Mouse (Mus musculus) limb, embryonic 11.5 days (tissue): Measurements from ENCODE around the gene Wdr25. TPM values are rescaled to one million over a fixed set of nuclear protein-coding genes. Genes with fewer than 3 reads are reported as not detected.

Experiments
- ATAC-seq: fragments of 200-750 bp; cut with Nextera tagmentation; 2 replicates; pipeline ENCODE4 v1.8.0; 2017; ENCODE audit warnings: low read depth; ENCODE audit not compliant: insufficient number of reproducible peaks, low FRiP score, low TSS enrichment
- DNase-seq: peaks from one replicate; pipeline ENCODE4 v3.0.0-alpha.2; 2015; ENCODE audit warnings: low spot score
- H3K27ac ChIP-seq: fragments of 300-500 bp; sonication (generic); replicated peaks from 2 replicates; pipeline ENCODE4 v1.5.1; 2014; ENCODE audit warnings: low read depth, mild to moderate bottlenecking, low read length
- H3K27me3 ChIP-seq: fragments of 300-500 bp; sonication (generic); 2 replicates; pipeline ENCODE4 v1.6.1; 2014; ENCODE audit warnings: mild to moderate bottlenecking, low read length, mixed read lengths; ENCODE audit not compliant: control insufficient read depth, insufficient read depth
- H3K36me3 ChIP-seq: fragments of 300-500 bp; sonication (generic); 2 replicates; pipeline ENCODE4 v1.6.1; 2014; ENCODE audit warnings: mild to moderate bottlenecking, low read length, moderate library complexity, mixed read lengths; ENCODE audit not compliant: control insufficient read depth, insufficient read depth
- H3K4me1 ChIP-seq: fragments of 300-500 bp; sonication (generic); 2 replicates; pipeline ENCODE4 v1.6.1; 2014; ENCODE audit warnings: low read length, mixed read lengths; ENCODE audit not compliant: control insufficient read depth, insufficient read depth
- H3K4me2 ChIP-seq: fragments of 300-500 bp; sonication (generic); 2 replicates; pipeline ENCODE4 v1.6.1; 2014; ENCODE audit warnings: low read depth, mild to moderate bottlenecking, moderate library complexity; ENCODE audit not compliant: severe bottlenecking
- H3K4me3 ChIP-seq: fragments of 300-500 bp; sonication (generic); 2 replicates; pipeline ENCODE4 v1.5.1; 2014; ENCODE audit warnings: low read depth, low read length
- H3K9ac ChIP-seq: fragments of 300-500 bp; sonication (generic); 2 replicates; pipeline ENCODE4 v1.6.1; 2014; ENCODE audit warnings: mild to moderate bottlenecking, low read length
- H3K9me3 ChIP-seq: fragments of 300-500 bp; sonication (generic); 2 replicates; pipeline ENCODE4 v1.6.1; 2016; ENCODE audit warnings: low read length; ENCODE audit not compliant: control insufficient read depth
- WGBS: fragments of 180-500 bp; shearing (Covaris S2); extraction: QIAGEN DNeasy Blood & Tissue Kit; methylation state at CpG from one replicate; pipeline ENCODE4 v1.1.7; 2014; 5-methylcytosine and 5-hydroxymethylcytosine counted together
- polyA plus RNA-seq: library from polyadenylated mRNA; unstranded; fragments of >200 nt; fragmentation: Nextera tagmentation; extraction: Ambion mirVana; gene quantifications from 2 replicates; pipeline ENCODE4 v1.2.1, GENCODE M21; 2014

The Wdr25 gene
- polyA plus RNA-seq, 1 experiment from 2014 or later, result 4.9 TPM

DNA sequence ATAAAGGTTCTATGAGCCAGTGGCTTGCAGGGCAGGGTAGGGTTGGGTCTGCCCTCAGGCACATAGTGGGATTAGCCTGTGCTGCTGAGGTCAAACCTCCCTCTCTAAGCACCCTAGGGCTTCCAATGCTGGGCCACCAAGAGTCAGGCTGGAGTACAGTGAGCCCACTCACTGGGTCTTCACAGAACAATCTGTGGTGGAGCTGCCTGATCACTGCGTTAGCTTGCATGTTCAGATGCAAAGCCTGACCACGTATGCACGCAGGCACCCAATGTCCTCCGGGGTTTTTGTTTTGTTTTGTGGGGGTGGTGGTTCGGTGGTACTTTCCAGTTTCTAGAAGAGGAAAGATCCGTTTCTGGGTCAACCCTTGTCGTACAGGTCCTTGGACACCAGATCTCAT, 36.3 kb upstream of the Wdr25 start:
- H3K9ac ChIP-seq, result no peak overlapping the region
- no peak overlapping the region for H3K27ac ChIP-seq
- no peak for ATAC-seq
- no peak overlapping the region for H3K4me3 ChIP-seq
- H3K9me3 ChIP-seq, result no peaks in the 10 kb centered on the region
- no peak for DNase-seq
- H3K27me3 ChIP-seq, result no peaks in the 10 kb centered on the region
- H3K4me2 ChIP-seq, result no peak overlapping the region
- WGBS, result 88% methylated on average over 7 of the region's 7 CpGs
- no peaks in the 10 kb centered on the region for H3K4me1 ChIP-seq
- no peaks in the 10 kb centered on the region; the same call in 1 of the 2 replicates for H3K36me3 ChIP-seq

DNA sequence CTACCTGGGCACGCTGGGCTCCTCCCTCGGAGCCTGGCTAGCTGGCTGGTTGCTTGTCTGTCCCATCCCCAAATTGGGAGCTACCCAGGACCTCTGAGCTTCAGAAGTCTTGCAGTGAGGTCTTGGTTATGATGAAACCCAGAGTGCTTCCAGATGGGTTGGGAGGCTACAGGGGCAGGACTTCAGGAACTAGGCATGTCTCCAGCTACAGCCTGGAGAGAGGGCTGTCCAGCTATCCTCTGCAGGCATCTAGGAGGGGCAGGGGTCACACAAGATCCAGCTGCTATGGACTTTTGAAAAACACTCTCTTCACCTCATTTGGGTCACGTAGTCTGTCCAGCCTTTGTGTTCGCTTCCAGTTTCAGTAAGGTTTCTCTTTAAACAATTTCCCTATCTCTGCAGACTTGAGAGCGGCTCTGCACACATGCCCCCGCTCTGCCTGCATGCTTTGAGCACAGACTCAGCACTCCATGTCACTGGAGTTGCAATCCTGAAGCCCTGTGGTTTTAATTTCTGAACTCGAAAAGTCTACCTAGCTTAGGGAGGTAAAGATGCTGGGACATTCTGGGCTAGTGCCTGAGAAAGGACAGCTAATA, 35.7 kb upstream of the Wdr25 start:
- WGBS, result 82% methylated on average over 7 of the region's 7 CpGs

DNA sequence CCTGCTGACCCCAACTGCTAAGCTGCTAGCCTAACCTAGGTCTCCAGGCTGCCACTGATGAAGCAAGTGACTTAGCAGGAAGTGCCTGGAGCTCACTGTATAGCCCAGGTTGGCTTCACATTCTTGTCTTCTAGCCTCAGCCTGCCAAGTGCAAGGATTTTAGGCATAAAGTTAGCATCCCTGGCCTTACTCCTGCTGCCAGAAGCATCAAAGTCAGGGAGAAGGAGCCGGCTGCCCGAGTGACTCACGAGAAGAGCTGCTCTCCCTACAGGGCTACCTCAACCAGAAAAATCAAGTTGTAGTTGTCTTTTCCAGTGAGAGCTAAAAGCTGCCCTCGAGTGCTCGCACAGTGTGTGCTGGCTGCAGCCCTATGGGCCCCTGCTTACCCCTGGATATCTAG, 34.9 kb upstream of the Wdr25 start:
- no peak for DNase-seq
- Histone ChIP-seq H3K27me3 (no peaks in the 10 kb centered on the region), H3K4me3 (no peak overlapping the region), H3K9ac (no peak overlapping the region), H3K4me2 (no peak overlapping the region), H3K27ac (no peak overlapping the region), H3K4me1 (no peaks in the 10 kb centered on the region), H3K9me3 (no peaks in the 10 kb centered on the region), H3K36me3 (peaks cover 3% of the 10 kb centered on the region)
- WGBS, result 85% methylated on average over 5 of the region's 5 CpGs
- no peak for ATAC-seq

More for the DNA sequence above, 35.7 kb upstream of the Wdr25 start:
- Histone ChIP-seq H3K27me3 (no peaks in the 10 kb centered on the region), H3K4me1 (no peaks in the 10 kb centered on the region), H3K9me3 (no peaks in the 10 kb centered on the region), H3K4me3 (no peak overlapping the region), H3K36me3 (no peaks in the 10 kb centered on the region; the same call in 1 of the 2 replicates), H3K27ac (no peak overlapping the region), H3K4me2 (no peak overlapping the region), H3K9ac (no peak overlapping the region)
- no peak for DNase-seq
- ATAC-seq, result no peak

DNA sequence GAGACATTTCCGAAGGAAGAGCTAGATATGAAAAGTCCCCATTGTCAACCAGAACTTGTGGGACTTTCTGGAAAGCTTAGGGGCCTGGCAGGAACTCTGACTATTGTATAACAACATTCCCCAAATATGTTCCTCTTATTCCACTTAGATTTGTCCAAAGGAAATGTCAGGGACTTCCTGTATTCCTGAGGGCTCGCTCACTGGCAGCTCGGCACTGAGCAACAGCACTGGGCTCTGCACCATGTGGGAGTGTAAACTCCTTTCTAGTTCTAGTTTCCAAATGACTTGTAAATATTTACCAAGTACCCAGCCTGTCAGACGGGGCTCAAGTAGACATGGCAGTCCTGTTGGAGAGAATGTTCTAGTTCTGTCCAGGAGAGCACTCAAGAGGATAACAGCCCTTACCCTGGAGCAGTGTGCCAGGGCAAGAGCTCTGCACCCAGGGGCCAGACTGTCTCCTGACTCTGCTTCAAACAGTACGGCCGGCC, 28.4 kb upstream of the Wdr25 start:
- peaks cover 22% of the 10 kb centered on the region for H3K36me3 ChIP-seq
- no peak for ATAC-seq
- H3K9me3 ChIP-seq, result no peaks in the 10 kb centered on the region
- no peak overlapping the region for H3K9ac ChIP-seq
- no peak for DNase-seq
- H3K4me2 ChIP-seq, result no peak overlapping the region
- no peaks in the 10 kb centered on the region for H3K4me1 ChIP-seq
- H3K4me3 ChIP-seq, result no peak overlapping the region
- H3K27ac ChIP-seq, result no peak overlapping the region
- WGBS, result 89% methylated on average over 6 of the region's 6 CpGs
- H3K27me3 ChIP-seq, result no peaks in the 10 kb centered on the region

DNA sequence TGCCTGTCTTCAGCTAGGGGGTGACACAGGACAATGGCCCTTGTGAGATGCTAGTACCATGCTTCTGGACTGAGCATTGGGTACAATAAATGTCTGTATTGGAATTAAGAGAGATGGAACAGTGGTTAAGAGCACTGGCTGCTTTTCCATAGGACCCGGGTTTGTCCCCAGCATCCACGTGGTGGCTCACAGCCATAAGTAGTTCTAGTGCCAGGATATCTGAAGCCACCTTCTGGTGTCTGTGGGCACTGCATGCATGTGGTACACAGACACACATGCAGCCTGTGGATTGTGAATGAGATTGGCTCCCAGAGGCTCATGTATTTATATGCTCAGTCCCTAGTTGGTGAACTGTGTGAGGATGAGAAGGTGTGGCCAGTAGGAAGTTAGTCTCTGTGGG, 23.9 kb upstream of the Wdr25 start:
- ATAC-seq (no peak), DNase-seq (no peak)
- Histone ChIP-seq H3K9ac (no peak overlapping the region), H3K4me2 (no peak overlapping the region), H3K9me3 (no peaks in the 10 kb centered on the region), H3K4me3 (no peak overlapping the region), H3K36me3 (peaks cover 27% of the 10 kb centered on the region), H3K27me3 (no peaks in the 10 kb centered on the region), H3K27ac (no peak overlapping the region), H3K4me1 (no peaks in the 10 kb centered on the region)
- WGBS, result 89% methylated on average over 2 of the region's 2 CpGs

DNA sequence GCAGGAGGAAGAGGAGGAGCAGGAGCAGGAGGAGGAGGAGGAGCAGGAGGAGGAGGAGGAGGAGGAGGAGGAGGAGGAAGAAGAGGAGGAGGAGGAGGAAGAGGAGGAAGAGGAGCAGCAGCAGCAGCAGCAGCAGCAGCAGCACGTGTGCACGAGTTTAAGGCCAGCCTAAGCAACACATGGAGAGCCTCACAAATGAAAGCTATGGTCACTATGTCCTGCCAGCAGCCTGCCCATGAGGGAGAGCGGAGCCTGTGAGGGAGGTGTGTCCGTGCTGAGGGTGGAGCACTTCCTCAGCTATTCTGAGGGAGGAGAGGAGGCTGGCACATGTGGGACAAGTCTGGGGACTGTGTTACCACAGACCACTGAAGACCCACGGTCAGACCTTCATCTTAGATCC, 20.3 kb upstream of the Wdr25 start:
- DNase-seq (no peak), ATAC-seq (no peak)
- WGBS, result 77% methylated on average over 5 of the region's 5 CpGs
- Histone ChIP-seq H3K4me1 (no peaks in the 10 kb centered on the region), H3K4me2 (no peak overlapping the region), H3K9me3 (no peaks in the 10 kb centered on the region), H3K36me3 (peaks cover 17% of the 10 kb centered on the region), H3K27ac (no peak overlapping the region), H3K9ac (no peak overlapping the region), H3K27me3 (no peaks in the 10 kb centered on the region), H3K4me3 (no peak overlapping the region)

DNA sequence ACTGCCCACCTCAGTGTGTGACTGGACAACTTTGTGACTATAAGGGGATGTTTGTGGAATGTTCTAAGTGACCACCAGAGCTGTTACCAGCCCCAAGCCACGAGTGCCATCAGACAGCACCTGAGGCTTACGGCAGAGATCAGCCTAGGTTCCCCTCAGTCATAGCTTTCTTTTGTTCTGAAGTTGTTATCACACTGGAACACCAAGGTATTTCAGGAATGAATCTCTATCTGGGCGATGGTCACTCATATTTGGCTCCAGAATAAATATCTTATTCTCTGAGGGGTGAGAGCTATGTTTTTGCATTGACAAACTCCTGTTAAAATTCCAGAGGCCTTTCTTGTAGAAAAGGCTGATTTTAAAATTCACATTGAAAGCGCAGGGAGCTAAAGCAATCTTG, 14.3 kb upstream of the Wdr25 start:
- Histone ChIP-seq H3K4me2 (no peak overlapping the region), H3K4me3 (no peak overlapping the region), H3K9me3 (no peaks in the 10 kb centered on the region), H3K27ac (no peak overlapping the region), H3K4me1 (no peaks in the 10 kb centered on the region), H3K36me3 (peaks cover 10% of the 10 kb centered on the region), H3K27me3 (no peaks in the 10 kb centered on the region), H3K9ac (no peak overlapping the region)
- no peak for DNase-seq
- ATAC-seq, result no peak
- WGBS, result 89% methylated on average over 4 of the region's 4 CpGs

DNA sequence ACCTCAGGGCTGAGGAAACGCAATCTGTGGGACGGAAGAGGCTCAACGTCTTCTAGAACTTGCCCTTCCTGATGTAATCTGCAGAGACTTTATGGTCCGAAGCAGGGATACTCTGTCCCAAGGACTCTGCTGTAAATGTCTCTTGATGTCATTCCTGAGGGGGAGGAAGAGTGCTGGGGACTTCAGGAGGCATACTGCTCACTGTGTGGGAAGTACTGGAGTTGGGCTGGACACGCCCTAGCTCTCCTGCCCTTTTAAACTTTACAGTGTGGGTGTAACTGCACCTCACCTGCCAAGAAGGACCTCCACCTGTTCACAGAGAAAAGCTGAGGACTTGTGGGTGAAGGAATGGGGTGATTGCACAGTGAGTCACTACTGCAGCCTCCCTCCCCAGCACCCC, 12.8 kb upstream of the Wdr25 start:
- WGBS, result 91% methylated on average over 5 of the region's 5 CpGs
- Histone ChIP-seq H3K9me3 (no peaks in the 10 kb centered on the region), H3K4me3 (no peak overlapping the region), H3K4me1 (no peaks in the 10 kb centered on the region), H3K4me2 (no peak overlapping the region), H3K9ac (no peak overlapping the region), H3K27me3 (no peaks in the 10 kb centered on the region), H3K36me3 (peaks cover 6% of the 10 kb centered on the region), H3K27ac (no peak overlapping the region)
- ATAC-seq (no peak), DNase-seq (no peak)

DNA sequence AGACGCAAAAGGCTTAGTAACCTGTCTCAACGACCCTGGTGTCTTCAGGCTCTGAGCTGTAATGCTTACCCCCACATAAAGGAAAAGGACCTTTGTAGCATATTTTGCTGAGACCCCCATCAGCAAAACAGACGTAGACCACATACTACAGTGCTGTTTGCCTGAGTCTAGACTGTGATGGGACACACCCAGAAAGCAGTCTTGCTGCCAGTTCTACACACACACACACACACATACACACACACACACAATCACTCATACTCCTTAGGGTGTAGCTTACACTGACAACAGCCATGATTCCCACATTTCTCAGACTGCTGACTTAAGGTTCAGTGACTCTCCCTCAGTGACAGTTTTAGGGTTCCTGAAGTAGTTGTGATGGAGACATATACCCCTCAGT, 12.2 kb upstream of the Wdr25 start:
- DNase-seq (no peak), ATAC-seq (no peak)
- Histone ChIP-seq H3K9ac (no peak overlapping the region), H3K4me3 (no peak overlapping the region), H3K27ac (no peak overlapping the region), H3K36me3 (peaks cover 6% of the 10 kb centered on the region), H3K9me3 (no peaks in the 10 kb centered on the region), H3K27me3 (no peaks in the 10 kb centered on the region), H3K4me2 (no peak overlapping the region), H3K4me1 (no peaks in the 10 kb centered on the region)
- WGBS, result 86% methylated on average over 3 of the region's 3 CpGs
